Mouse (Mus musculus): ENCODE data around the gene Pard3.

Gene Pard3

DNA sequence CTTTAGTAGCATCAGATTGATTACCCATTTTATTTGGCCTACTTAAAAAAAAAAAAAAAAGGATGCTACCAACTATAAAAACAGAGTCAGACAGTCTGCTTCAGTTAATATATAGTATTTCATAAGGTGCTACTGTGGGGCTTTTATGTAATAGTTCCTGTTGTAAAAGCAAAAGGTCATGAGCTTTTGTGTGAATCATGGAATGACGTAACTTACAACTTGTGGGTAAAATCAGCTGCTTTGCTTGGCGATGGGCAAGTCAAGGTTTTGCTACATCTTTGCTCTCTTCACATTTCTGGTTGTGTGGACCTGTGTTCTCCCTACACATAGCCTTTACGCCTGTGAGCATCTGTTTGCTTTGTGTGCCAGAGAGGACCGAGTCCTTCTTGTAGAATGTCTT lies 179.7 kb downstream of the Pard3 start:
- DNase-seq (ENCODE audit: low spot score), result no peak

DNA sequence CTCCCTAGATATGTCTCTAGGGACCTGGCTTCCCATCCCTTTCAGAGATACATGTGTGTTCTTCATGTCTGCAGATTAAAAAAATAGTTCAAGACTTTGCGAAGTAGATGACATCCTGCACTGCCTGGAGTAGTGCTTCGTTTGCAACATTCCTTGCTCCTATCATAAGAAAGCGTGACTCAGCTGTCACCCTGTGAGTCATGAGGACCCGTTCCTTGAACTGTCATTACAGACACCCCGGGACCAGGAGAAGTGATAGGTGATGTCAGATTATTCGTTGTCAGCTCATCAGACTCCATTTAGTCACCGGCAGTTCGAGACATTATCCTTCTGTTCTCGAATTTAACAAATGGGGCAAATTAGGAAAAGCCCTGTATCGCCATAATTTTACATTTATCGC lies 180.1 kb downstream of the Pard3 start:
- no peak for DNase-seq (ENCODE audit: low spot score)

DNA sequence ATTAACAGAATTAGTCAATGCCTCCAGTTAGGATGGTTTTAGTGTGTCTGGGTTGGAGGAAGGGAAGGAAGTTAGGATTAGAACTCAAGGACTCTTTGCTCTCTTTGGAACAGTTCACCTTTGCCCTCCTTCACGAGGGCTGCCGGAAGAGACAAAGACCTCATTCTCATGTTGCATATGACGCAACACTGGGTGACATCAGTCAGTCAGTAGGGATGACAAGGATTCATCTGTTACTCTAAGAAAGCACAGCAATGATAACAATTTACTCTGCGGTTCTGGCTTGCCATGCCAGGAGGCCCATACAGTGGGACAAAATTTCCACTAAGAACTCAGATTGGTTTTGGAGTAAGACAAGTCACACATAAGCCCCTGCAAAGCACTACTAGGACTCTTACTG lies 187.1 kb downstream of the Pard3 start:
- DNase-seq (ENCODE audit: low spot score), result peak; percentile 45

DNA sequence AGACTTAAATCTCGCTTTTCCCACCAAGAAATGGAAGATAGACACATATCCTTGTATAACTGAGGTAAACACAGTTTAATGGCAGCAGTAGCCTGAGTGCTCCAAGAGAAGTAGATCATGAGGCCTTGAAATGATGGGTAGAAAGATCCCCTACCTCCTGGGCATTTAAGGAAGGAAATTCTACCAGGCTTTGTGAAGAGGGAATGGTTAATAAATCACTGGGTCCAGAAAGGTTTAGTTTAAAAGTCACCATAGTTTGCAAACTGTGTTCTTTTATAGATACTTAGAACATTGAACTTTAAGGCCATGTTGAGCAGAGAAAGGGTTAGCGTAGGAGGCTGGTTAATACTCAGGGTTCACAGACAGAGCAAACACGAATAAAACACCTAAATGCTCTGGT lies 187.8 kb downstream of the Pard3 start:
- no peak for DNase-seq (ENCODE audit: low spot score)

DNA sequence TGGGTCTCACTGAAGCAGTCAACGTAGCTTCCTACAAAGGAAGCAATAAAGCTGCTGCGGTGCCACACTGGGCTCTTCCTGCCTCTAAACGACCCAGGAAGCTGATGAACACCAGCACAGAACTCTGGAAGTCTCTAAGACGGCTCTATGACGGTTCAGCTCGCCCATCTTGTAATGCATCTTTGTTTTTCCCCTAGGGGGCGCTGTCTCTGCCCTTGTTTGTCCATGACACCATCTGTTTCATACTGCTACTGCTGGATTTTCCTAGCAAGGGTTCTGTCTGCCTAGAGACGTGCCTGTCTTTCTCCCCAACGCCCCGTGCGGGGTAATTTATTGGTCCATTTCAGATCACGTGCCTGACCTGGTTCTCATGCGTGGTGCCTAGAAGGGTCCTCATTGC lies 188.3 kb downstream of the Pard3 start:
- DNase-seq (ENCODE audit: low spot score), result no peak

DNA sequence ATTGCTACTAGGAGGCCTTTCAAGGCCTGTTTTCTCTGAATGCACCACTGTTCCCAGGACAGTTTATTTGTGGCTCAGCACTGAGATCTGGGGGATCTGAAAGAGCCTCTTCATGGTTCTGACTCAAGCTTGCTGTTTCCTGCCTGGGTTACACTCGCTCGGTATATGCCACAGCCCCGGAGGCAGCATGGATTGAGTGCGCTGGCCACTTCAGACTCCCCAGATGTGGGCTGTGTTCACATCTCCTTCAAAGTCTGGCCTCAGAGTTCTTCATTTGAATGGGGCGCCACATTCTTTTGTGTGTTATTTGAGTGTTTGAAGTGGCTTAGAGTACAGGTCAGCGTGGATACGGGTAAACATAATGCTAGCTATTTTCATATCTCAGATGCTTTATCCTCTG lies 190.9 kb downstream of the Pard3 start:
- DNase-seq (ENCODE audit: low spot score), result no peak

DNA sequence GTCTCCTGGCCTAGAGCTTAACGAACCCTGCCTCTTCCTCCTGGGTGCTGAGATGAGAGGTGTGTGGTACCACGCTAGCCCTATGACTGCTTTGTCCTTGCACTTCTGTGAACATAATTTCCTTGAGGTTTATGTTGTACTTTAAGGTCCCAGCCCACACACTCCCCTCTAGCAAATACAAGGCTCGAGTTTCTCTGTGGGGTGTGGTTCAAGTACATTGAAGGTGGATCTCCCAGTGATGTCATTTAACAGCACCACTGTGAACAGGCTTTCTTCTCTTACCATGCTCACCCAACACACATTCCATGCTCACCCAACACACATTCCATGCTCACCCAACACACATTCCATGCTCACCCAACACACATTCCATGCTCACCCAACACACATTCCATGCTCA lies 193.4 kb downstream of the Pard3 start:
- DNase-seq (ENCODE audit: low spot score), result no peak

DNA sequence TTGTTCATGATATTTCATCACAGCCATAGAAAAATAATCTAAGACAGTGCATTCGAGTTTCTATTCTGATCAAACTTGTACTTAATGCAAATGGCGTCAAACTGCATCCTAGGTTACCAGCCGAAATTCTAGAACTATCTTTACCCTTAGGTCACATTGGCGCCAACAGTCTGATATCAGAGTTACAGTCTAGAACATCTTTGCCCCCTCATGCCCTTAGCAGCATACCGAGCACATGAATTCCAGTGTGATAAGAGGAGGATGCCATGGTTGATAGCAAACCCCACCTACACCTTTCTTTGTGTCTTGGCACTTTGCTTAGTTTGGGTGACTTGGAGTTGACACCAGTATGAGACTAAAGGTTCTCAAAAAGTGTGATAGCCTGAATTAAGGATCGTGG lies 197.4 kb downstream of the Pard3 start:
- DNase-seq (ENCODE audit: low spot score), result no peak

DNA sequence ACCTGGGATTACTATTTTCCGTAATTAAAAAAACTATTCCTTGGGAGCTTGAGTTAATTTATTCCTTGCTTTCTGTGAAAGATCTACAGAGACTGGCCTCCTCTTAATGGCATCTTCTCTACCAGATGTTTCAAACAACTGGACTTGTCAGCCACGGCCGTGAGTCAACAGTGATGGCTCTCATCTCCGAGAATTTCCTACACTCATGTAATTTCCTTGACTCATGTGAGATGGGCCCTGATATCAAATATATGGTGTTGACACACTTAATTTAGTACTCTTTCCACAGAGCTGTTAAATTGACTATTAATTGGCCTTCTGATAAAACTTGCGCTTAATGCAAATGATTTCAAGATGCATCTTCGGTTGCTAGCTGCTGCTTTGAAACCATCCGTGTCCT lies 198.3 kb downstream of the Pard3 start:
- no peak for DNase-seq (ENCODE audit: low spot score)

DNA sequence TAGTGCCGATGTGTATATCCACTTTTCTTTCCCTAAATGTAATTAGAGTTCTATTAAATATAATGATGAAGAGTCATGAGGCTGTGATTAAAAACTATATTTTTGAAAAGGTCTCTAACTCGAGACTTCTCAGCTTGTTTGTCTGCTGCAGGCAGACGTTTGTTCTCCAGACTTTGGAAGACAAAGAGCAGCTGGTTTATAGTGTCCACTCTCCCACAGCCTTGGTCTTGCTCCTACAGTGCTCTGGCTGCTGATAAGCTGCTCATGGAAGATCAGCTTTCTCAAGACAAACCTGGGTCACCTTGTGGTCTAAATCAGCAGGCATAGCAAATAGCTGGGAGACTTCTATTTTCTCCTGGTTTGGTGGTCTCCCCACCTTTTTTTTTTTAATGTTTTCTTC lies 198.7 kb downstream of the Pard3 start:
- DNase-seq (ENCODE audit: low spot score), result no peak

DNA sequence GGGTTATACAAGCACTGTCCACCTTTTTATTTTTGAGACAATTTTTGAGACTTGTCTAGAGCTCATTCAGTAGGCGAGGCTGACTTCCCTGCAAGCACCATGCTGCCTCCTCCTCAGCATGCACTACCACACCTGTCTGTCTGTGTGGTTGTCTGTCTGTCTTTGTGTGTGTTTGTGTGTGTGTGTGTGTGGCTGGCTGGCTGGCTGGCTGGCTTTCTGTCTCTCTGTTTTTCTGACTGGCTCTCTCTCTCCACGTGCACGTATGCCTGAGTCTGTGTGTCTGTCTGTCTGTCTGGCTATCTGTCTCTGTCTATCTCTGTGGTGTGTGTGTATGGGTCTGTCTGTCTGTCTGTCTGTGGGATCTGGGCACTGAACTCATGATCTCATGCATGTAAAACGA lies 199.2 kb downstream of the Pard3 start:
- no peak for DNase-seq (ENCODE audit: low spot score)

DNA sequence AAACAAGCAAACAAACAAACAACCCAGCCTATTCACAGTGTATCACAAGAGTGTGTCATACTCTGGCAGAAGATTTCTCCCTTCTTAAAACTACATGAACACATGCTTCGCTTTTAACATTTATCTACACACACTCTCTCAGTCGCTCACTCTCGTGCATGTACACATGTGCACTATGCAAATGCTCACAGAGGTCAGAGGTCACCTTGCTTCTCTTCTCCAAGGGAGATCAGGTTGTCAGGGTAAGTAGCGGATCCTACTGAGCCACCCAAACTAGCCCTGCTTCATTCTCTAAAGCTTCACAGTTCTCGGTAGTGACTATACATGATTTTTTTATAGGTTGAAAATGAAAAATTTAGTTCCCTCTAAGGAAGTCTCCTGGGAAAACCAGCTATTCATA lies 199.8 kb downstream of the Pard3 start:
- DNase-seq (ENCODE audit: low spot score), result no peak

DNA sequence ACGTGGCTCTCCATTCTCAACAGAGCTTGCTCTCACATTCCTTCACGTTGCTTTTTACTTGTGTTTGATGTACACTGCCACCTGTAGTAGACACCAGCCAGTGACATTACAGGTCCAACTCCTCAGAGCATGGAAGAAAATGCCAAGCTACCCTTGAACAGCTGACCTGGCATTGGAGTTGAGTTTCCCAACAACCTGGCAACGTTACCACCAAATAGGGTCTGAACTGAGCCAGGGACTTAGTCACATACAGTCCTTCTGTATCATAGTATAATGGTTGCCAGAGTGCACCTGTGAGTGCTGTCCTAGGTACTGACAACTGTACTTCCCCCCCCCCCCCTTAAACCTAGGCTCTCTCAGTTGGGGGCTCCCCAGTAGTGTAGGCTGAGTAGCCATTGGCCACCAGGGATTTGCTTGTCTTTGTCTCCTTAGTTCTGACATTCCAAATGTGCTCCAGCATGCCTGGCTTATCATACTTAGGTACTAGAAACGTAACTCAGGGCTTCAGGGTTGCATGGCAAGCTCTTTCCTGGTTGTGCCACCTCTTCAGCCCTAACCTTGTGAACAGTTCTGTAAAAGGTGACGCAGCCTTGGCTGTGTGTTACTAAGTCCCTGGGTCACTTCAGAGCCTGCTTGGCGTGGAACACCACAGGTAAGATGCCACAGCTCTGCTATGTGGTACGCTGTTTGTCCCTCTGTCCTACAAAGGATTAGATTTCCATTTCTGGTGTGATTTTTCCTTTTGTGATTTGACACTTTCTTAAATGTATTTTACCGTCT lies 201.2 kb downstream of the Pard3 start:
- no peak for DNase-seq (ENCODE audit: low spot score)

DNA sequence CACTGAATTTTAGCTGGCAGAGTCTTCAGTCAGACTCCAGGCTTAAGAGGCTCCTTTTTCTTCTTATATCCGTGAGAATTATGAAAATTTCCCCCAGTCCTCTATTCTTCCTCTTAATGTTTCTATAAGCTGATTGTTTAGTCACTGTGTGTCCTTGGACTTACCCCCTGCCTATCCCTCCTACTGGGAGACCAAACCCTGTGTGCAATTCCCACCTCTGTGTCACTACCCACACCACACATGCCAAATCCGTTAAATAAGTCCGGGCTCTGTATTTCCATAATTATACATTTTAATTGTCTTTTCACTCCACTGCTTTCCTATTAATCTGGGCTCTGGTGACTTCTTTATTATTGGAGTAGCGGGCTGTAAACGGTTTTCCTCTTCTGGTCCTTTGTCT lies 203.1 kb downstream of the Pard3 start:
- DNase-seq (ENCODE audit: low spot score), result no peak

DNA sequence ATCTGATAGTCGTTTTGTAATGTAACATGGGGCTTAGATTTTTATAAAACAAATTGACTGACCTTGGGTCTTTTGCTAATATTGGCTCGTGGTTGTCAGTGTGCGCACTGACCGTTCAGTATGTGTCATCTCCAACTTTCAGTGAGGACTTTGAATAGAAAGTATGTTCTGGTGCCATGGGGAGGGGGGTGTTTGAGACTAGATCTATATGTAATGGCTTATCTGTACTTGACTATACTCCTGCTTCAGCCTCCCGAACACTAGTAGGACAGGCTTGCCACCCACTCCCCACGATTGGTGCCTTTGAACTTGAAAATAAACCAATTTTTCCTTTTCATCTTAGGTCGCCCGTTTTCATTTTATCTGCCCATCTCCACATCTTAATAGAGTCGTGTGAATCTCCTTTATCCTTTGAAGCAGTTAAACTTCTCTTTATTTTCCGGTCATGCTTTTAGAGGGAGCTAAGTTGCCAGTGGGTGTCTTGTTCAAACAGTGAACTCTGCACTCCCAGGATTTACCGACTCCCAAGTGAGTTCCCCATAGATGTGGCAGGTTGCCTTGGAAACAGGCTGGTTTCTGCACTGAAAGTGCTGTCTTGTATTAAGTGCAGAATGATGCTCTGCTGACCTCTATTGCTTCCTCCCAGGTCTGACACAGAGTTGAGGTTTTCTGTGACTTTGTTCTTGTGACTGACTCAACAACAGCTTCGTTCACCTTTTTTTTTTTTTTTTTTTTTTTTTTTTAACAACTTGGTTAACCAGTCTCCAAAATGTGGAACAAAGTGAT lies 204.7 kb downstream of the Pard3 start:
- no peak for DNase-seq (ENCODE audit: low spot score)

DNA sequence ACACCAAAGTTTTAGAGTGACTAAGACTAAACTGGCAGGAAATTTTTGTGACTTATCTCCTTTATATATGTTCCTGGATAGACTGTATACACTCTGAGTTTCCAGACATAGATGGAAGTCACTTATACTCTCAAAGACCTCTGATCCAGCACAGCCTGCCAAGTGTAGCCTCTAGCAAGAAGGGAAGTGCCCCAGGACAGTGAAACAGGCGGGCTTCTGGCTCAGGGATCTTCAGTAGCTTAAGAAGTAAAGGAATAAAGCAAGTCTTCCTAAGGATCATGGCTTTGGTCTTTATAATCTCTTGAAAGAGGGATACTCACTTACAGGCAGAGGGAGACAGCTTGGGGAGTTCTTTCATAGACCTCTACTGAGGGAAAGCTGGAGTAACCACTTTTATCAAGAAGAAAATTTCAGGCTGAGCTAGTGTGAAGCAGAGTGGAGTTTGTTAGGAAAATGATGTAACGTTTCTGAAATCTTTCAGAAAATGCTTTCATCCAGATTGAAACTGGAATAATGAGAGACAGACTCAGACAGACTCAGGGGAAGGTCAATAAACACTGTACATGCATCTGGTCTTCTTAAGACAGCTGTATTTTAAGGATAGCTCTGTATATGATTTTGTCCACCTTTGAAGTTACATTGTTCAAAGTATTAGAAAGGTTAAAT lies 205.5 kb downstream of the Pard3 start:
- no peak for DNase-seq (ENCODE audit: low spot score)

DNA sequence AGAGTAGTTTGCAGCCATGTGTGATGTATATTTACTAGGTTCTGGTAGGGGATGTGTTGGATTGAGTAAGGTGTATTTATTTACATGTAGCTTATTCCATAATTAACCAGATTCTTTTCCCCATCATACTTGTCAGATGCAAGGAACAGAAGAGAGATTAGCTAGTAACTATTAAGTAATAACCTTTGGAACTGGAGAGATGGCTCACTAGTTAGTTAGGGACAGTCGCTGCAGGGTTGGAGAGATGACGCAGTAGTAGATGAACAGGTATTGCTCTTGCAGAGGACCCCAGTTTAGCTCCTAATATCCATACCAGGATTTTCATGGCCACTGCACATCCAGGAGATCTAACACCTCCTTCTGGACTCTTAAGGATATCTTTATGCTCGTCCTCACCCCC lies 207.5 kb downstream of the Pard3 start:
- DNase-seq (ENCODE audit: low spot score), result no peak

DNA sequence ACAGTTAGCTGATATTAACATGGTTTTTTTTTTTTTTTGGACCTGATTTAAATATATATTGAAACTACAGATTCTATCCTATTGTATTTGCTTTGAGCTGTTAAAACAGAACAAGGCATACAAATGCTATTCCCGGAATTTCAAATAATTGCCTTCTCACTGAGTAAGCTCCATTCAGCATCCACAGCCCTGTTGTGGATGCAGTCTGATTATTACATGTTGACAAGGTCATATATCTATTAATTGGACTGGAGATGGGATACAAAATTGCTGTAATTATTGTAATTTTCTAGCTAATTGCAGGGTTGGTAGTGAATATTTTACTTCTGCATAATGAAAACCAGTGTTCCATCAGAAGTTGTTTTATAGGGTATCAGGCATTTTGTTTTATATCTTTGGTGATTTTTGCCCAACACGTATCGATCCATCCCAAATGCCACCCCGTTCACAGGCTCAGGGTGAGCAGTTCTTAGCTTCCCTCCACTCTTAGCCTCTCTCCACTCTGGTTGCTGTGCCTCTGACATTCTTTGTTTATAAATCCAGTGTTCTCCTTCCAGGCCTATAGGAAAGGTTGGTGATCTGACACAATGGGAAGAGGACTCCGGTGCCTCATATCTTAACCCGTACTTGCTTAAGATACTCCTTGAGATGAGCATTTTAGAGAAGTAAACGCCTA lies 216.7 kb downstream of the Pard3 start:
- no peak for DNase-seq (ENCODE audit: low spot score)

DNA sequence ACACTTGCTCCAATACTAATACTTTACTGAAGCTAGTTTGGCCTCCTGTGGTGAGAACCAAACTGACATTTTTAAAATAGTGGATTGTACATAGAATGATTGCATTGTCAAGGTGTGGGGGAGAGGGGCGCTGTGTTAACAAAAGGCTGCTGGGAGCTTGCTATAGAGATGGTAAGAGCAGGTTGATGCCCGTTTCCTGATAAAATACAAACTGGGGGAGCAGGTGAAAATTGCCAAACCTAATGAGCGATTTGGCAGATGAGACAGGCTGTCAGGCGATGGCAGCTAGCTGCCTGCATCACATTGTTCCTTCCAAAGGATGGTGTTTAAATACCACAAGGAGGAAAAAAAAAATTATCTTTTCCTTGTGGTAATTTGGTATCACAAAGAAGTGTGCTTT lies 217.3 kb downstream of the Pard3 start:
- DNase-seq (ENCODE audit: low spot score), result no peak

DNA sequence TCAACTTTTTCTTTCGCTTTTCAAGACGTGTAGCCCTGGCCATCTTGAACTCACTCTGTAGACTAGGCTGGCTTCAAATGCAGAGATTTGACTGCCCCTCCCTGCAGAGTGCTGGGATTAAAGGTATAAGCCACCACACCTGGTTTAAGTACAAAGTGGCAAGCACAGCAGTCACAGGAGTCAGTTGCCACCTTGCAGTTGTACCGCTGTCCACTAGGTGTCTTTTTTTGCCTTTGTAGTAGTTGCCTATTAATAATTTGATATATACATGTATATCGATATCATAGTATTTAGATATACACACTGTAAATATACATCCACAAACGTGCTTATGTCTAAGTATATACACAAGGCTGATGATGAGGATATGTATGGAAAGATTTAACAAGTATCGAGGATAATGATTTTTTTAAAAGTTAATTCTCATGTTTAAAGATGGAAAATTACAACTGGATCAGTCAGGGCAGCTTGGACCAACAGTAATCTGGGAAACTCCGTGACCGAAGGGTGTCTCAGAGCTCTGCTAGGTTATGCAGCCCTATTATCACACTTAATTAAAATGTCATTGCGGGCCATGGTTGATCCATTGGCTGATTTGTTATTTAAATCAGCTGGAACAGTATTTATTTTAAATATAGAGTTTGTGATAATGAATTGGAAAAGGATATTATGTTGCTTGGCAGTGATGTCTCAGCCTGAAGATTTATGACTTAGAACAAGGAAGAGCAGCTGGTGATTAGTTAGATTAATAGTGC lies 220.9 kb downstream of the Pard3 start:
- no peak for DNase-seq (ENCODE audit: low spot score)

DNA sequence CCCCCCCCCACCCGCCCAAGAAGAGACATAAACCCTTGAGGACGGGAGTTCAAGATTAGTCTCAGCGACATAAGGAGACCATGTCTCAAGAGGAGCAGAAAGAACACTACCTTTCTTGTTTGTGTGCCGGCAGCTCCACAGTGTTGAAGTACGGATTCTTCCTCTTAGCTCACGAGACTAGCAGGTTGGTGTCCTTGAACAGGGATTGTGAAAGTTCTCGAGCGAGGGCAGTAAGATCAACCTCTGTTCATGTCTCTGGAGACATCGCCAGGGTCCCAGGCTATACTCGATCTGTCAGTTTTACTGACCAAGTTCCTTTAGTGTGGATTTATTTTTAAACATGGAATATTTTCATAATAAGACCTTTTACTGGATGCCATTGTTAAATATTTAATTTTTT lies 224.1 kb downstream of the Pard3 start:
- DNase-seq (ENCODE audit: low spot score), result no peak

DNA sequence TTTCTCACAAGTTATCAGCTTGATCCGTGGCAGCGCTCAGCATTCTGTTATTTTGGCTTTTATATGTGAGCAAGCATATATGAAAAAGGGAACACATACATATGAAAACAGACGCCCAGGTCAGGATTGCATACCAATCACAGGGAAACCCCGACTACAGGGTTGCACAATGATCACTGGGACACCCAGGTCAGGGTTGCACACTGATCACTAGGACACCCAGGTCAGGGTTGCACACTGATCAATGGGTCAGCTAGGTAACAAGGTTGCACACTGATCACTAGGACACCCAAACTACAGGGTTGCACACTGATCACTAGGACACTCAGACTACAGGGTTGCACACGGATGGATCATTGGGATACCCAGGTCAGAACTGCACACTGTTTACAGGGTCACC lies 228.6 kb downstream of the Pard3 start:
- no peak for DNase-seq (ENCODE audit: low spot score)
